Mouse (Mus musculus) spleen, postnatal 4 days (tissue): ENCODE measurements around the gene Tex2.

Experiments used
- DNase-seq, 2 experiments: peaks; one replicate each; pipeline ENCODE4 v3.0.0; 2022; ENCODE audit warnings: low spot score in 2 of 2

Tex2 gene

DNA sequence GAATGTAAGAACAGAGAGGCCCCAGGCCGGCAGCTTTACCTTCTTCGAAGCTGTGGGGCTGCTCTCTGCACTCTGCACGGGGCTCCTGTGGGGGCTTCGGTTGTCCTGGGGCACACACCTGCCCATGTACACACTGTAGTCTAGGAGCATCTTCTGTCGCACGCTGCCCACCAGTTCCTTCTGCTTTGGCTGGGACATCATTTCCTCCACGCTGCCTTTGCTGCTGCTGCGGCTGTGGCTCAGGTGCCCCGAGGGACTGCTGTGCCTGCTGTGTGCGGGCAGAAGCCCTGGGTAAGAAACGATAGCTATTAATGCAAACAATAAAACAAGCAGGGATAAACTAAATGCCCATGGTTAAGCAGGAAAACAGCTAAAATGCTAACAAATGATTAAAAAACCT, 69.1 kb downstream of the Tex2 start:
- peak in 1 of 2 experiments; percentile 63 for DNase-seq

DNA sequence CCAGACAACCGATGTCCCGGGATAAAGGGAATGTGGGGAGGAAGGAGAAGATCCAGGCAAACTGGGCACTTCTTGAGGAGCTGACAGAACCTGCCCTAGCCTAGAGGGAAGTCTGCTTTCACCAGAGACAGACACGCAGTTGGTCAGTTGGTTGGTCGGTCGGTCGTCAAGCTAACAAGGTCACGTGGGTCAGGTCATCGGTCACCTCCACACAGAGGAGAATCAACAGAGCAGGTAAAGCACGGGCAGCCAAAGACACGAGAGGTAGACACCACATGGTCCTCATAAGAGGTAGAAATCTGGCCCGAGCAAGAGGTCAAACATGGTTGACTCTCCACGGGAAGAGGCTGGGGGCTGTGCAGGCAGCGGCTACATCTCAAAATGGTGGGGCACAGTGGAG, 70.2 kb downstream of the Tex2 start:
- DNase-seq = no peak

DNA sequence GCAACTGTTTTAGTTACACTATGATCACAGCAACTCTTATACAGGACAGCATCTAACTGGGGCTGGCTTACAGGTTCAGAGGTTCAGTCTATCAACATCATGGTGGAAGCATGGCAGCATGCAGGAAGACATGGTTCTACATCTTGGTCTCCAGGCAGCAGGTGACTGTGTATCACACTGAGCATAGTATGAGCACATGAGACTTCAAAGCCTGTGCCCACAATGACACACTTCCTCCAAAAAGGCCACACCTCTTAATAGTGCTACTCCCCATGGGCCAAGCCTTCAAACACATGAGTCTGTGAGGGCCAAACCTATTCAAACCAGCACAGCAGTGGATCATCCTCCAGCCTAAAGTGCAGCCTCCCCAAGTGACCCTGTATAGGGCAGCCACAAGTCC, 70.8 kb downstream of the Tex2 start:
- DNase-seq = no peak

DNA sequence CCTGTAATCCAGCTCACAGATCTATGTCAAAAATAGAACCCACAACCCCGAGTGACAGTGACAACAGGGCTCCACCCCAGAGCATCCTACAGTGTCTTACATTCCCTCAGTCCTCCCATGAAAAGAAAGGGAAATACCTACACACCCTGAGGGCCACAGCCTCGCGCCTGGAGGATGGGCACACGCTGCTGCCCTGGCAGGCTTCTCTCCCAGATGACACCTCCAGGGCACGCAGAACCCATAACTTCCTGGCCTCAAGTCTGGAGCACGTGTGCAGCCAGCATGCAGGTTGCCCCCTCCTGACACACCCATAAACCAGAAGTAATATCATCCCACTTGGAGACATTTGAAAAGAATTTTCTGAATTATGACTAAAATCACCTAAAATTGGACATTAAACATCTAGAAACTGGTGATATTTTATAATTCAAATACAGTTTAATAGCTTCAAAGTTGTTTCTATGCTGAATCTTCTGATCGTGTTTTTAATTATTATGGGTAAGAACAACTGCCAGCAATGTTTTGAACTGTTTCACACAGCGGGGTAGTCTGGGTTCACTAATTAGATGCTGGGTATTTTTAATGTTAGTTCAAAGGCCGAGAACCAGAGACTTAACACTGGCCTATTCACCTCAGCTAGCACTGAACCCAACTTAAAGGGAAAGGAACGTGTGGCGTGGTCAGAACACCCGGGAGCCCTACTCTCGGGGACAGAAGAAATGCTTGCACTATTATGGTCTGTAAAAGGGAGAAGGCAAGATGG, 72.5 kb downstream of the Tex2 start:
- no peak for DNase-seq

DNA sequence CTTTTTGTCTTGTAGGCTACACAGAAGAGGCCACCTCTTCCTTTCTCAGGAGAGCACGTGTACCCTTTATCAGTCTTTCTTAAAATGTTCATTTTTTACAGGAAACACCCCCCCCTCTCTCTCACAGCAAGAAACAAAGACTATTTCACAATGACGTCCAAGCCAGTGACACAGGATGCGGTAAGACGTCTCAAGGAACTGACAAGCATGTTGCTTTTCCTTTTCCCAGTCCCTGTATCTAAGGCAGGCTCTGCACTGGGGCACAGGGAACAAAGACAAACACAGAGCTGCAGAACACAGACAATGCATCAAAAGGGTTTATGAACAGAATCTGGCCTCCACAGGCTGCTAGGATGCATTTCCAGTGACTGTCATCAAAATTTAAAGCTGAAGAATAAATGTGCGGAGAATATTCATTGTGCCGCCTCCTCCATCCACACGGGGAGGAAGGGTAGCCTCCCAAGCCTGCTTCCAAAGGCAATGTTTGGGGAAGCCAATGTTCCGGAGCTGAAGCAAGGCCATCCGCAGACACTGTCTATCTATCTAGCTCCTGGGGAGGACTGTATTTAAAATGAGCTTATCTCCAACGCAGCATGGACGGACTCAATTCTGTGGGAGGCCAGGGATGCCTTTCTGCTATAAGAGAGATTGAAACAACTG, 76.8 kb downstream of the Tex2 start:
- no peak for DNase-seq

DNA sequence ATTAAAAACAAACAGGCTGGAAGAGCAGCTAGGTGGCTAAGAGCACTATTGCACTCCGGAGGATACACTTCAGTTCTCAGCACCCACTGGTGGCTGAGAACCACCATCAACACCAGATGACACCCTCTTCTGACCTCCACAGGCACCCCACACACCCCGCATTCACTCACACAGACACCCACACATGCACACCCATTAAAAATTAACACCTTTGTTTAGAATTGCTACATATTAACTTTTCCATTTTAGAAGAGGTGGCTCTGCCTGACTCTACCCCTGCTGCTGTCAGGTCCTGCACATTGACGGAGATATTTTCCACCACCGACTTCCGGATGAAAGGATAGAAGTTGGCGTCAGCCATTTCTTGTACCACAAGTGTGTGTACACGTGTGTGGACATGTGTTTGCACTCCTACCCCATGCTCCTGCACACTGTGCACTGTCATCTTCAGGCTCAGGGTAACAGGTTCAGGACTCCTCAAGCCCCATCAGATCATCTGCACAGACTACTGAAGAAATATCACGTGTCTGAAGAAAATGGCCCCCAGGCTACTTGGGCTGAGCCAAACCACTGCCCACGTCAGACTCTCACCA, 77.5 kb downstream of the Tex2 start:
- no peak for DNase-seq

DNA sequence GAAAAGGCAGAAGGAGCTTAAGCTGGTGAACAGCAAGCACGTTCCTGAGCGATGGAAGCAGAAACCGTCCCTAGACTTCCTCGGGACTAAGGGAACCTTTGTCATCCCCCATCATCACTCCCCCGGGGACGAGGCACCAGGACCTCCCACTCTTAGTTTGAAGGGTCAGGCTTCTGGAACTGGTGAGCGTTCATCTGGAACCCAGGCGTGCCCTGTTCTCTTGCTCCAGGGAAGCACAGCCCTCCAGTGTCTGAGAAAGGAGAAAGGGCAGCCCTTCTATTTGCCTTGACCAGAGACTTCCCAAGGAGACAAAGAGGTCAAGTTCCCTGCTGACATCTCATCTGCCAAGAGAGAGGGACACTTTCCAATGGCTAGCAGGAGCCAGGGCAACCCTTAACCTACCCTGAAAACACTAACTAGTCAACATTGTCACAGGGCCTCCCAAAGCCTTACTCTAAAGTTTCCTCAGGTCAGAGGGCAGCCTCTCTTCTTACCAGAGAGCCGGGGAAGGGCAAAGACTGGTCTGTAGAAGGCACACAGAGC, 80.9 kb downstream of the Tex2 start:
- DNase-seq = no peak

DNA sequence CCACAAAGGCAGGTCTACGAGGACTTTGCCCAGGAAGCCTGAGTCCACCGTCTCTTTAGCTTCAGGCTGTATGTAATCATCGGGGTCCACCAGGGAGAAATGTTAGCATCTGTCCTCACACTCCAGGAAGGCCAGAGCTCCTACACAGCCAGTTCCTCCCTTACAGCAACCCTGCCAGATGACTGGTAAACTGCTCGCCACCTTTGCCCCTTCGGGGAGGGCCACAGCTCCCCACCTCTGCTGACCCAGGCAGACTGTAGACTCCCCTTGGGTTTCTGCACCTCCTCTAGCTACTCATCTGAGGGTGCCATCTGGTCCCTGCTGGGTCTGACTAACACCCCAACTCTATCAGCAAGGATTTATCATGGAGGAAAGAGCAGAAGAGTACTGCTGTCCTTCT, 83.4 kb downstream of the Tex2 start:
- no peak for DNase-seq

DNA sequence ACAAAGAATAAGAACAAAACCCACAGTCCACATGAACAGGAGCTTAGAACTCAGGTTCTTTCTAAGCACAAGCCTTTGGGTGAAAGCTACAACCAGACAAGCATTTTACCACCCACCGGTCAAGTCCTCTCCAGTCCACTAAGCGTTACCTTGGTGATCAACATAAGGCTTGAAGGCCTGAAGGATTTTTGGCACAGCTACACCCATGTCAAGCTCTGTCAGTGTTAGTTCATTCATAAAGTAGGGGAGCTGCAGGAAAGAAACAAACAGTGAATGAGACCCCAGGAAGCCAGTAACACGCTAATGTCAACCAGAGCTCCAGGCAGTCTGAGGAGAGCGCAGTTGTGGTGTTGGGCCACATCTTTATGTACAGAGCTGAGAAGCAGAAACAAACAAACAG, 84.1 kb downstream of the Tex2 start:
- no peak for DNase-seq

DNA sequence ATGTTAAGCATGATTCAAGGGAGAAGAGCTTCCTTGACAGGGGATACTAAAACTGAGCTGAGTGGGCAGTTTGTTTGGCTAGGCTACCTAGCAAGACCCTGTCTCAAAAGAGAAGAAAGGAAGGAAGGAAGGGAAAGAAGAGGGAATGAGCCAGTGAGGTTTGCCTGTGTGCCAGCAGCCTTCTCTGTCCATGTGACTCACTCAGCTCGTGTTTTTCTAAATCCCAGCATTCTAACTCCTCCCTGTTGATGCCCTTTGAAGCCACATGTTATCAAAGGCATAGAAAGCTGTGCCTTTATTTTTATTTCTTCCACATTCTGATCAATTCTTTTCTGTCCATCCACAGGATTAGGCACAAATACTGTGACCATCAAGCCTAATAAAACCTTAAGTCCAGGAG, 85.3 kb downstream of the Tex2 start:
- DNase-seq = no peak

DNA sequence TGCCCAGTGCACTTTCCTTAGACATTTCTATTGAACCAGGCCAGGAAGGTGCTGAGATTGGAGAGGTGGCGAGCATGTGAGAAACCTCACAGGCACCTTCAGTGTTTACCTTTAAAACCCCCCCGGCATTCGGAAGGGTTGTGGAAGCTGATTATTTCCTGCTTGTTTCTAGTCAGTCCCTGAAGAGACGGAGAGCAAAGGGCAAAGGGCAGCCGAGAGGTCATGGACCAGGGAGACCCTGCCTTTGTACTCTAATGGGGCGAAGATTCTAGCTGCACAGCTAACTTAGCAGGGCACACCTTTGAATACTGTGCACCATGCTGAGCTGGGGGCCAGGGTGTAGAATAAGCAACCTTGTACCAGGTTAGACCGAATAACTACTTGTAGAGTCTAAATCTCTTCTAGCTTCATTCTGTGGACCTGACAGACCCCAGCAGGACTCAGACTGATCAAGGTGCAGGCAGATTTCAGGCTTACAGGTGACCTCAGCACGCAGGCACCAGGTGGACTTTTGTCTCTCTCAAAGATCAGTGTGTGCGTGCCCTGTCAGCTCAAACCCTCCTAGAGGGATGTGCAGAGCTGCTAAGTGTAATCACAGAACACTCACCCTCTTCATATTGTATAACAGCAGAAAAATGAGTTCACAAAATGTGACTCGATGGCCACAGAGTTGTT, 85.9 kb downstream of the Tex2 start:
- DNase-seq = no peak

DNA sequence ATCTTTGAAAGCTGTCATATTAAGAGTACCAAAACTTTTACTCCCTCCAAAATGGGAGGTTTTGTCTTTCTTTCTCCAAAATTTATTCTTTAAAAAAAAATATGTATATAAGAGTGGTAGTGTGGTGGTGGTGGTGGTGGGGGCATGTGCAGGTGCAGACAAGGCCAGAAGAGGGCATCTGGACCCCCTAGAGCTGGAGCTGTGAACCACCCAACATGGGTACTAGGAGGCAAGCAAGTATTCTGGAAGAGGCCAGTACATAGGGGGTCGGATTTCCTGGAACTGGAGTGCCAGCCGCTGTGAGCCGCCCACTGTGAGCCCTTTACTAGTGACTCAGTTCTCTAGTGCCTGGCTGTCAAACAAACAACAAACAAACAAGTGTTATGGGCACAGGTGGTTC, 90.7 kb downstream of the Tex2 start:
- no peak for DNase-seq

DNA sequence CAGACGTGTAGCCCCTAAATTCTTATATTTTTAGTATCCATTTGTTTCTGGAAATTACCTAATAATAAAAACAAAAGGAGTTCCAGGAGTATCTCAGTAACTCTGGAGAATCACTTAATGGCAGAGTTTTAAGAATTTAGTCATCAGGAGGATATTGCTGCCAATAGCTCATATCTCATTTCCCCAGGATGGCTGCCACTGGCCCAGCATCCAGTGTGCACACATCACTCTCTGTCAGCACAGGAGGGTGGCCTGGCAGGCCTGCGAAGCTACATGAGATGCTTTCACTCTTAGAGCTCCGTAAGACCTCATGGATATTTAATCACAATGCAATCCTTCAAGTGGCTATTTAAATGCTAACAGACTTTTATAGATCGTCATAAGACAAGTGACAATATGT, 91.6 kb downstream of the Tex2 start:
- DNase-seq = no peak

DNA sequence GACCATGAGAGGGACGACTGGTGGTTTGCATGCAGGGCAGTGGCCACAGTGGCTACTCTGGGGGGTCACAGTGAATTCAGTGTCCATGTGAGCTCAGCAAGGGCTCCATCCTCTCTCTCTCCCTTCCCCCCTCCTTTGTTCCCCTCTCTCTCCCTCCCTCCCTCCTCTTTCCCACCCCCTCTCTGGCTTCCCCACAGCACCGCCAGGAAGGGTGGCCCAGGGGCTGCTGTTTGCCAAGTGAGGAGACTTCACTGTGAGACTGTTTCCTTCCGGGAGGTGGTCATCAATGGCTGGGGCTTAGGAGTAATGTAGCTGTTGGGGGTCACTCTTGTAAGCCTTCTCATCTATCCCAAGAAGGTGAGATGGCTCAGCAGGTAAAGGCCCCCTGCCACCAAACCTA, 92.8 kb downstream of the Tex2 start:
- no peak for DNase-seq

DNA sequence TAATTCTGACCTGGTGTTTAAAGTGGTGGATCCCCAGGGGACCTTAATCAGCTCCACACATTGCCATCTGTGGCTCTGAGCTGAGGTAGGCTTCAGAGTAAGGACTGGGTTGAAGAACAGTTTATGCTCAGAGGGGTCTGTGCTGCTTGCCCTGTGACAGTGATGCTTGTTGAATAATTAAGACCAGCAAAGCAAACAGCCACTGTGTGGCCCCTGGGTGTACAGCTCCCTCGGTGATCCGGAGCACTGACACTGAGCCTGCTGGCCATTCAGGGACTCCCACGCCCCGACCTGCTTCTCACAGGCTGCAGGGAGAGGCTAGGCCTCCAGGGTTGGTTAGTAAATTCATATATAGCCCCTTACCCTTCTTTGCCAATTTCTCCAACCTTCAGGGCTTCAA, 93.7 kb downstream of the Tex2 start:
- no peak for DNase-seq

DNA sequence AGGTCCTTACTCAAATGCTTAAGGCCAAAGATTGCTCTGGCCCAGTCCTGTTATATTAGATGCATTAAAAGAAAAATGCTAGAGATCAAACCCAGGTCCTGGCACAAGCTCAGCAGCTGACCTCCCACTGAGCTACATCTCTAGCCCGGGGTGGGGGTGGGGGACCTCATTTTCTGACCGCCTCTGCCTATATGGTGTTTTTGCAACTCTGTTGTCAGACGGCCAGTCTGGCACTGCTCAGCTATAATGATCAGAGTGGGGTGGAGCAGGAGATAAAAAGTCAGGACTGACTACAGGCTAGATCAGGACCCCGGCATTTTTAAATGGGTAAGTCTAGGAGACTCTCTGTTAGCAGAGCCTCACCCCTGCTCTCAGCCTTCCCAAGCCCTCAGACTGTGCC, 94.8 kb downstream of the Tex2 start:
- no peak for DNase-seq

DNA sequence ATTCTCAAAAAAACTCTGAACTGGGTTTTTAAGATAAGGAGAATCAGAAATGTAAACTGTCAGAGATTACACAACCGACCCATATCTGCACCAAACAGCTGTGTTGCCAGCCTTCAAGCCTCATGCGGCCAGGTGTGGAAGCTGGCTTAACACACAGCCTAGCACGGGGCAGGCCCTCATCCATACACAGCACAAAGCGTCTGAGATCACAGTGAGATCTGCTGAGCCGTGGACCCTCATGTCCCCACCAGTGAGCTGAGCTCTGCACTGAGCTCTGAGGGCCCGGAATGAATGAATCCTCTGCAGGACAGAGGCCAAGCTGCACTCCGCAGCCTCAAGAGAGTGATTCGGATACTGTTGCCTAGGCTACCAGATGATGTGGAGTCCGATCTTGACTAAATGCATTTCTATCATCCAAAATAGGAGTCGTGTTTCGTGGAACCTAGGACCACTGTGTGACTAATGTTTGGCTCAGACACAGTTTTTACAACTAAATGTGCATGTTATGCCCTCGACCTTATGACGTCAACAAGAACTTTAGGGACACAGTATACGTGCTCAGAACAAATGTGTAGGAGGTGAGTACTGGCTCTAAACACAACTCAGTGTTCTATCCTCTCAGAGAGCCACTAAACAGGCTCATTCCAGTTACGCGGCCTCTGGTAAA, 98.0 kb downstream of the Tex2 start:
- DNase-seq = no peak

DNA sequence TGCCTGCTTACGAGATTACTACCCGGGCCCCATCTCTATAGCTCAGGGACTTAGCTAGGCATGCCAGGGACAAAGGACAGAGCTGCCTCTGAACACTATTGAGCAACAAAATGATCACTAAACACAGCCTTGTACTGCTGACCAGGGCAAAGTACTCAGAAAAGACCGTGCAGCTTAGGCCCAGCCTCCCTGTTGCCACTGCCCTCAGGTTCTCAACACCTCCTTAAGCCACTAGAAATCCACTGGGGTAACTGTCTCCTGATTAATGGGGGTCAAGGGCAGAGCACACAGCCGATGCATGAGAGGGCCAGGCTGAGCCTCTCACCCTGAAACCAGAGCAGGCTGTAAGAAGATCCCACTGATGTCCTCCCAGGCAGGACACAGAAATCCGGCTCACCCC, 98.8 kb downstream of the Tex2 start:
- DNase-seq = no peak

DNA sequence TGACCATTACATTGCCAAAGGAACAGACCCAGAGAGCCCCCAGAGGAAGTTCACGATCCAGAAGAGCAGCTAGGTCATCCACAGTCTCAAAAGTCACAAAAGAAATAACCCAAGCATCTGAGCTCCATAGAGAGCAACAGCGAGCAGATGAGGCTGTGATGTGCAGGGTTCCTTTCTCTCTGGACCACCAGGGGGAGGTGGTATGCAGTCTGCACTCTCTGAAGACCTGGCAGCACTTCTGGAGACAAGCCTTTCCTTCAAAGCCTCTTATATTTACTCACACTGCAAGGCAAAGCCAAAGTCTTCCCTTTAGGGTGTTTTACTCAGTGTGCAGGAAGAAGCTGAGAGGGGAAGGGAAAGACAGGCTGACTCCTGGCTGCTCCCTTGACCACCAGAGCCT, 100.1 kb downstream of the Tex2 start:
- DNase-seq = peak; percentile 57 to 79

DNA sequence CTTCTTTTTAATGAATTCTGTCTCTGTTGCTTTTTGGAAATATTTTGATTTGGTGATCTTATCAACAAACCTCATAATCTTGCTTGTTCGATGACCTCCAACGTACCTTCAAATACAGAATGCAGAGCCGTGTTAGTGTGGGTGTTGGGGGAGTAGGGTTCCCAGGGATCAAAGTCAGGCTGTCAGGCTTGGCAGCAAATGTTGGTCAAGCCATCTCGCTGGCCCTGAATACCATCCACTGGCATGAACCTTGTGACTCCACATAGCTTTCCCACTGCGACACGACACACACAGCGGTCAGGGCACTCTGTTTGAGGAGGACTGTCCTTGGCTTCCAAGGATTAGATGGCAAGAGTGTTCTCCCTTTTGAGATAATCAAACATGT, 101.2 kb downstream of the Tex2 start:
- no peak for DNase-seq

DNA sequence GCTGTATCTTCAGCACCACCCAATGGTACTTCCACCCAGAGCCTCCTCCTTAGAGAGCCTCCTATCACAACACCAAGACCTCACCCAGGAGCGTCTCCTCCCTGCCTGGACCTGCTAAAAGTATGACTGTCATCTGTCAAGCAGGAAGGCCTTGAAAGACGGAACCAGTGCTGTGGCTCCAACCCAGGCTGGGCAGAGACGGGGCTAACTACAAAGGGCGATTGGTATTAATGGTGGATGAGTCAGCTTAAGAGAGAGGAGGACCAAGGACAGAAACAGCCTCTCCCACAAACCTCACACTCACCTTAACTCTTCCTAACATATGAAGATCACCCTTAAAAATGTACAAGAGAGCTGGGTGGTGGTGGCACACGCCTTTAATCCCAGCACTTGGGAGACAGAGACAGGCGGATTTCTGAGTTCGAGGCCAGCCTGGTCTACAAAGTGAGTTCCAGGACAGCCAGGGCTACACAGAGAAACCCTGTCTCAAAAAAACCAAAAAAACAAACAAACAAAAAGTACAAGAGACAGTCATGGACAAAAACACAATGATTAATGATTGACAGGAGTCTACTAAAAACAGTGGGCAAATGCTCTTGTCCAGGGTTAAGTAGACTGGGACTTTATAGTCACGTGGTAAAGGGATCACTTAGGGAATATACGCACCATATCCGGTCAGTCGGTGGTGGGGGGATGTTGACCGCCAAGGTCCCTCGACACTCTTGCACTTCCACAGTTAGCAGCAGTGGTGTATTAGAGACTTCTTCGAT, 101.8 kb downstream of the Tex2 start:
- no peak for DNase-seq
